Mouse (Mus musculus): Measurements from ENCODE around the gene Gm8356. TPM values are rescaled to one million over a fixed set of nuclear protein-coding genes. Genes with fewer than 3 reads are reported as not detected.
"Not testable (repeated sequence)": the region's sequence is repeated elsewhere in the genome, so short reads cannot be mapped to it uniquely, and the experiment has no call there.

Gm8356 gene
- polyA plus RNA-seq (2015; fragmentation: Nextera tagmentation; extraction: Ambion mirVana) = not detected in 2 replicates

- not testable (repeated sequence) for H3K9me3 ChIP-seq; H3K27me3 ChIP-seq; H3K27ac ChIP-seq; H3K4me3 ChIP-seq; H3K4me1 ChIP-seq; ATAC-seq (ENCODE audit: borderline replicate concordance, extremely low read depth, low FRiP score, low TSS enrichment); H3K36me3 ChIP-seq; H3K4me2 ChIP-seq; H3K9ac ChIP-seq
- 56% methylated on average over 1 of the region's 2 CpGs for WGBS
Measured at GRCm38 (mm10) chr14:6537190-6537589, at the start of gene Gm8356. Gene Gm8356, minus strand, starts transcription at chr14:6537290.

GRCm38 (mm10) chr14:6486331-6486730 is 50.8 kb downstream of the Gm8356 start:
- not testable (repeated sequence) for H3K4me1 ChIP-seq; ATAC-seq (ENCODE audit: borderline replicate concordance, extremely low read depth, low FRiP score, low TSS enrichment); H3K27ac ChIP-seq; H3K9ac ChIP-seq; H3K36me3 ChIP-seq; H3K4me3 ChIP-seq; H3K27me3 ChIP-seq; H3K4me2 ChIP-seq; H3K9me3 ChIP-seq
- WGBS = 47% methylated on average over 1 of the region's 1 CpGs

GRCm38 (mm10) chr14:6485541-6485940 is 51.5 kb downstream of the Gm8356 start:
- H3K9ac ChIP-seq; H3K27ac ChIP-seq; ATAC-seq (ENCODE audit: borderline replicate concordance, extremely low read depth, low FRiP score, low TSS enrichment); H3K27me3 ChIP-seq; H3K4me1 ChIP-seq; H3K4me3 ChIP-seq; H3K4me2 ChIP-seq; H3K36me3 ChIP-seq; H3K9me3 ChIP-seq: not testable (repeated sequence)
- 71% methylated on average over 1 of the region's 1 CpGs for WGBS

GRCm38 (mm10) chr14:6482126-6482525 is 55.0 kb downstream of the Gm8356 start:
- H3K9me3 ChIP-seq; H3K4me1 ChIP-seq; H3K36me3 ChIP-seq; H3K27ac ChIP-seq; ATAC-seq (ENCODE audit: borderline replicate concordance, extremely low read depth, low FRiP score, low TSS enrichment); H3K4me2 ChIP-seq; H3K4me3 ChIP-seq; H3K9ac ChIP-seq; H3K27me3 ChIP-seq: not testable (repeated sequence)
- WGBS = 78% methylated on average over 7 of the region's 8 CpGs

Other genes with a start within 250 kb of the Gm8356 start
- gene Gm21103, start 232.4 kb downstream of the Gm8356 start, polyA plus RNA-seq (2015; fragmentation: Nextera tagmentation; extraction: Ambion mirVana) = not detected in 2 replicates
- not detected in 2 replicates for gene Gm3618, start 193.6 kb downstream of the Gm8356 start, polyA plus RNA-seq (2015; fragmentation: Nextera tagmentation; extraction: Ambion mirVana)
- gene Gm16440, start 147.0 kb downstream of the Gm8356 start, polyA plus RNA-seq (2015; fragmentation: Nextera tagmentation; extraction: Ambion mirVana) = not detected in 2 replicates
- gene Gm3591, start 124.8 kb downstream of the Gm8356 start, polyA plus RNA-seq (2015; fragmentation: Nextera tagmentation; extraction: Ambion mirVana) = 0.27 and 0.74 TPM in 2 replicates
- gene Gm3594, start 92.7 kb downstream of the Gm8356 start, polyA plus RNA-seq (2015; fragmentation: Nextera tagmentation; extraction: Ambion mirVana) = not detected in 2 replicates
- gene Gm3629, start 53.3 kb upstream of the Gm8356 start, polyA plus RNA-seq (2015; fragmentation: Nextera tagmentation; extraction: Ambion mirVana) = not detected in 2 replicates
- gene Gm3460, start 85.1 kb upstream of the Gm8356 start, polyA plus RNA-seq (2015; fragmentation: Nextera tagmentation; extraction: Ambion mirVana) = not detected in 2 replicates
- not detected in 2 replicates for gene Gm10251, start 146.9 kb upstream of the Gm8356 start, polyA plus RNA-seq (2015; fragmentation: Nextera tagmentation; extraction: Ambion mirVana)
- not detected in 2 replicates for gene Gm8050, start 183.0 kb upstream of the Gm8356 start, polyA plus RNA-seq (2015; fragmentation: Nextera tagmentation; extraction: Ambion mirVana)
- gene Gm3636, start 205.0 kb upstream of the Gm8356 start, polyA plus RNA-seq (2015; fragmentation: Nextera tagmentation; extraction: Ambion mirVana) = 2.9 and 3.0 TPM in 2 replicates
- gene Gm8362, start 237.1 kb upstream of the Gm8356 start, polyA plus RNA-seq (2015; fragmentation: Nextera tagmentation; extraction: Ambion mirVana) = not detected in 2 replicates